Mouse (Mus musculus) mesoderm, embryonic 11.5 days (tissue): Measurements from ENCODE around the gene Cdk17.

Source experiments
- DNase-seq: peaks from one replicate; pipeline ENCODE4 v3.0.0-alpha.2; 2012; ENCODE audit warnings: low read depth, low spot score

The Cdk17 gene

DNA sequence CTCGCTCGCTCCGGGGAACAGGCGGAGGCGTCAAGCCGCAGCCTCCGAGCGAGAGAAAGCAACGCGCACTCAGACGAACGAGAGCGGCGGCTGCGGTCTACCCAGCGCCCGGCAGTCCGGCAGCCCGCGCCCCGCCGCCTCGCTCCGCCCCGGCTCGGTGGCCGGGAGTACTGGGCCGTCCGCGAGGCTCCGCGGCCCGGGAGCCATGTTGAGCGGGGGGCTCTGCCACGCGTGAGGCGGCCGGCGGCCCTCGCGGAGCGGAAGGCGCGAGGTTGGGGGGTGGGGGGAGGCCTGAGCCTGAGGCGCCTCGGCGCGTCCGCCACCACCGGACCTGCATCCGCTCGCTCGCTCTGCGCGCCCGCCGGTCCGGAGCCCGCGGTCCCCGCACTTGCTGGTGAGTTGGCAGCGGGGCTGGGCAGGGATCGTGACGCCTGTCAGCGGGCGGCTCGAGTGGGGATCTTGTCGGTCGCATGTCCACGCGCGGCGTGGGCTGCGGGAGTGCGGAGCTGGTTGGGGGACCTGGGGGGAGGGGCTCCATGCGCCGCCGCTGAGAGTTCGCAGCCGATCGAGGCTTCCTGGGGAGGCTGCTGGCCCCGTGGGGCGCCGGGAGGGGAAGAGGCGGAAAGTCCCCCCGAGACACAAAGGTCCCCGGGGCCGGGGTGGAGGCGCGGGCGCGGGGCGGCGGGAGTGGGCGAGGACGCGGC is at the start of gene Cdk17:
TSS of gene Cdk17 (plus strand) at position 69 of the 704 bp plus-strand sequence.
- no peak for DNase-seq

GRCm38 (mm10) chr10:93111412-93111811 is 49.3 kb upstream of the Cdk17 start:
- DNase-seq = no peak

- no peak for DNase-seq
Measured at GRCm38 (mm10) chr10:93112021-93112420, 48.7 kb upstream of the Cdk17 start.

GRCm38 (mm10) chr10:93113968-93114367 is 46.7 kb upstream of the Cdk17 start:
- DNase-seq = no peak

GRCm38 (mm10) chr10:93114782-93115181 is 45.9 kb upstream of the Cdk17 start:
- no peak for DNase-seq

- no peak for DNase-seq
Measured at GRCm38 (mm10) chr10:93115743-93116142, 44.9 kb upstream of the Cdk17 start.

DNA sequence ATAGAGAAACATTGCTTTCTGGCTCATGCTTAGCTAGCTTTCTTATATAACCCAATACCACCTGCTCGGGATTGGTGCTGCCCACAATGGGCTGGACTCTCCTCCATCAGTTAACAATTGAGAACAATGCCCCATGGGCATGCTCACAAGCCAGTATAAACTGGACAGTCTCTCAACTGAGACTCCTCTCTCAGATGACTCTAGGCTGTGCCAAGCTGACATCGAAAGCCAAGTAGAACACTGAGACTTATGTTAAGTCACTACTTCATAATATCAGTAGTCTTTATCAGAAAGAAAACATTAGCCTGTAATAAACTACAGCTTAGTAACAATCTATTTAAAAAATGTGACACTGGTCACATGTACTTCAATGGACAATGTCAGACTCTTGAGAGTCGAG is 44.0 kb upstream of the Cdk17 start:
- no peak for DNase-seq

DNA sequence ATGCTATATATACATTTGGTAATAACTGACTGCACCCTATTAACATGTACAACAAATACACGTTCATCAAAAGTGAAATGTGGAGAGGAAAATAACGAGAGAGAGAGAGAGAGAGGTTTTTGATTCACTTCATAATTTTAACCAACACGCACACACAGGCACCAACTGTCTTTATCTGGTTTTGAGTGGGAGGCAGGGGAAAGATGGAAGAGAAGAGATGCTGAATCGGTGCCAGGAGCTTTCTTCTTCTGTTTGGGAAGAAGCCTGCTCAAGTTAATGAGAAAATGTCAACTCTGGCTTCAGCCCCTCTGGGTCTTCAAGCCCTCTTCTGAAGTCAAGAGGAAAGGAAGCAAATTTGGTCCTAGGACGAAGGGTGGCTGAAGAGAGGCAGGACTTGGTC is 40.9 kb upstream of the Cdk17 start:
- DNase-seq = no peak

DNA sequence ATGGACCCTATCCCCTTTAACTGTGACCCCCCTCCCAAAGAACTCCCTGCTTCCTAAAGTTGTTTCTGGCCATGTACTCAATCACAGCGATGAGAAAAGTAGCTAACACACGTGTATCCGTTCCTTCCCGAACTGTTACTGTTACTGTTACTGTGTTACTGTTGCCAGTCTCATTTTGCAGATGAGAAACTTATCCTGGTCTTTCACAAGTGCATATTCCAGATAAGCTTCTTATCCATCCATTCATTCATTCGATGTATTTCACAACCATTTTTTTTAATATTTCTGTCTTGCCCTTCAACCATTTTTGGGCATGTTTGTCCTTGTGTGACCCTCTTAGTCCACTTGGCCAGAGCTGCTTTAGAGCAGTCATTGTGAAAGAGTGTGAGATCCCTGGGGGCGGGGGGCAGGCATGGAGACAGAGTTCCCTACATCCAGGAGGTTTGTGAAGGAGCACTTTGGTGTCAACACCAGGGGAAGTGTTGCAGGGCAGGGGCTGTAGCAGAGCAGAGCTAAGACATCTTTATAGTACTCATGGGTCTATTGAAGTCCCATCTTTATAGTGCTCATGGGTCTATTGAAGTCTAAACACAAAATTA is 39.3 kb upstream of the Cdk17 start:
- DNase-seq = no peak

- no peak for DNase-seq
Measured at GRCm38 (mm10) chr10:93122399-93123184, 38.1 kb upstream of the Cdk17 start.

GRCm38 (mm10) chr10:93123310-93123709 is 37.4 kb upstream of the Cdk17 start:
- DNase-seq = no peak

DNA sequence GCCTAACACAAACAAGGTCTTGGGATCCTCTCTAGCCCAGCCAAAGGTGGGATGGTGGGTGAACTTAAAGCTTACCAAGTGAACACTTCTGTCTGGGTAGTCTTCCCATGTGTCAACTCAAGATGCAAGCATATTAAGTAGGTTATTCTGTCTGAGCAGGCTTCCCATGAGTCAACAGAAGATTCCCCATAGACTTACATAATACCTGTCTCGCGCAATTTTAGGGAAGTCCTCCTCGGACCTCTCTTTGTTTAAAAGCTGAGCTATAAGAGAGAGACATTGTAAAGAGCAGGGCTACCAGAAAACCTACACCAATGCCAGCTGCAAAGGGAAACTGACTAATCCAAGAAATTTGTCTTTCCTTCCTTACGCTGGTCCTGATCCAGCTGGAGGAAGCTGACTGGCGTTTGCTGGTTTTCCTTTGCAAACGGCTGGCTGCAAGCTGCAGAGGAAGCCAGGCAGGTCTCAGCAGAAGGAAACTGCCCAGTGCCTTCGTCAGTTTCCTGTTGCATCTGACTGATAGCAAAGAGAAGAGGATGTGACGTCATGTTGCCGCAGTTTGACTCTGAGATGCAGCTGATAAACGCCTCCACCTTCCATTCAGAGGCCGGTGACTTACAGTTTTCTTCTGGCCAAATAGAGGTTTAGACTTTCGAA is 36.6 kb upstream of the Cdk17 start:
- DNase-seq = peak; percentile 31

DNA sequence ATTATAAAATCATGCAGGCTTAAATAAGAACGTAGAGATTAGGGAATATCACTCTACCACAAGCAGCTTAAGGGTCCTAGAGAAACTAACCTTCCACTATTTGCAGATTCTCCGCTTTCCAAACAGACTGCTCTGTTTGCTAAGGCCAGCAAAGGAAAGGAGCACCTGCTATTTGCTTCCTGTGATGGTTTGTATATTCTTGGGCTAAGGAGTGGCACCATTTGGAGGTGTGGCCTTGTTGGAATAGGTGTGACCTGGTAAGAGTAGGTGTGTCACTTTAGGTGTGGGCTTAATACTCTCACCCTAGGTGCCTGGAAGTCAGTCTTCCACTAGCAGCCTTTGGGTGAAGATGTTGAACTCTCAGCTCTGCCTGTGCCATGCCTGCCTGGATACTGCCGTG is 34.6 kb upstream of the Cdk17 start:
- no peak for DNase-seq

DNA sequence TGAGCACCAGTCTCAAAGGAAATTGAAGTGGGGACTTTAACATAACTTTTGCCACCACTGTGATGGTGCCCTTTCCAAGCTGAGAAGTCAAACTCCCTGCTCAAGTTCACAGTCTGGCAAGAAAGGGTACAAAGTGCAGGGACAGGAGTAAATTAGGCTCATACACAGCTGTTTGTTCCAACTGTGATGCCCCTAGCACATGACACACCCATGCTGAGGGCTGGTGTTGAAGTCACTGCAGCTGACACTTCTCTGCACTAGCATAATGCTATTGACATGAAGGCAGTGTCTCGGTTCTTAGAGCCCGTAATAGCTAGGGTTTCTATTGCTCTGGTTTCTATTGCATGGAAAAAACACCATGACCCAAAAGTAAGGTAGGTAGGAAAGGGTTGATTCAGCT is 32.1 kb upstream of the Cdk17 start:
- DNase-seq = no peak

GRCm38 (mm10) chr10:93129345-93129744 is 31.3 kb upstream of the Cdk17 start:
- no peak for DNase-seq

GRCm38 (mm10) chr10:93129904-93130455 is 30.7 kb upstream of the Cdk17 start:
- no peak for DNase-seq

DNA sequence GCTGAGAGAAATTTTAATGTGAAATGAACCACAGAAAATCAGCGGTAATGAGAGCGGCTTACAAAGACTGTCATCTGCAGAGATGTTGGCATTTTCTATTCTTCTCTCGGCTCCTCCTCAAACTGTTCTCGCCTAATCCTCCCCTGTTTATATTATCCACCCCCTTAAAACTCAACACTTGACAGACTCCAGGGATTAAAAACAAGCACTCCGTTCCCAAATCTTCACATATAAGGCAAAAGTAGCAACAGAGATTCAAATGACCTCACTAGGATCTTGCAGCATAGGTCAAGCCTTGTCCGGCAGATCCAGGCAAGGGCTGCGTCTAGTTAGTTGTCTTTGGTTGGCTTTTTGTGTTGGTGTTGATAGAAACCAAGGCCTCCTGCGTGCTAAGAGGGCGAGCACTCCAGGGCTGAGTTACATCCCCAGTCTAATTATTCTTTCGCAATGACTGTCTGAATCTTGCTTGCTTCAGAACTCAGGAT is 30.2 kb upstream of the Cdk17 start:
- DNase-seq = no peak

GRCm38 (mm10) chr10:93131865-93132566 is 28.7 kb upstream of the Cdk17 start:
- DNase-seq = no peak

DNA sequence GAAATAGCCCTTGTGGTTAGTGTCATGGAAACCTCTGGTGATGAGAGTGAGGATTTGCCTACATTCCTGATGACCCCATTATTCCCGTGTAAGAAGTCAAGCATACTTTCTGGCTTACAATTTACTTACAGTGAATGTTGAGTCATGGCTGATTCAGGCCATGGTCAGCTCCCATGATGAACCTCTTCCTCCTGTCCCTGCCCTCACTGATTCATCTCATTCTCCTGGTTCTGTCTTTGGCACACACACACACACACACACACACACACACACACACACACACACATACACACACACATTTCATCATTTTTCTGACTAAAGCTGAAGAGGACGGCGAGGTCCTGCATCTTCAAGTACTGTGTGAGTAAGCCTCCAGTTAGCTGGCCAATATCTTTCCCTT is 21.9 kb upstream of the Cdk17 start:
- DNase-seq = no peak

DNA sequence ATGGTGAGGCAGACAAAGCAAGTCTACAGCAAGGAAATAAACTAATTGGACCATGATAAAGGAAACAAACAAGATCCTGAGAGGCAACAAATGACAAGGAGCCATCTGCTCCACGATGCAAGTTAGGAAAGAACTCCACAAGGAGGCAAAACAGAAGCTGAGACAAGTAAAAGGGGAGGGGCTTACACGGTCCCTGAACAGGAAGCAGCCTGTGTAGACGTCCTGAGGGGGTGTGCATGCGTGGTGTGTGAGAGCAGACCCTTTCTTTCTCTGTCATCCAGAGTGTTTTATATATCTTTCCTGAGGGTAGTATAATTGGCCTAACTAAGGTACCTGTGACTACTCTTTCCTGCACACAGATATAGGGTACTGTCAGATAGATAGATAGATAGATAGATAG is 19.9 kb upstream of the Cdk17 start:
- no peak for DNase-seq

DNA sequence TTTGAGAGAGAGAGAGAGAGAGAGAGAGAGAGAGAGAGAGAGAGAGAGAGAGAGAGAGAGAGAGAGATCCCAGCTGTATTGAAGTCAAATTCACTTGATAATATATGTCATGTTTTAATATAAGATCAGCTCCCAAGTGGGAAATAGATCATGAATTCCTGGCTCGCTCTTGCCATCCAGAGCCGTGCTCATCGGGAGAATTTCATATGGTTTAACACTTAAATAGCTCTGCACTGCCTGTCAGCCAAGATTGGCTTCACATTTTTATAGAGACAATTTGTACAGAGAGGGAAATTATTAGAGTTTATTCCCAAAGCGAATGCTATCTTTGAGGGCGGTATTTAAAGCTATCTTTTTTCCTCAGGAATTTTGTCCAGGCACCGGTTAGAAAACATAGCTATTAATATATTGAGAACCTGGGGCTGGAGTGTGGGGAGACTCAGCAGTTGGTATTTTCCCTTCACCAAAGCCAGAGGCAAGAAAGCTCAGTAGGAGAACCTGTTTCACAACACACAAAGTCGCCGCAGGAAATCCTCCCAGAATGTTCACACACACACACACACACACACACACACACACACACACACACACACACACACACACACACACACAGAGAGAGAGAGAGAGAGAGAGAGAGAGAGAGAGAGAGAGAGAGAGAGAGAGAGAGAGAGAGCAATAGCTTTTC is 17.9 kb upstream of the Cdk17 start:
- DNase-seq = no peak
